Mouse (Mus musculus): ENCODE measurements at regions not wholly inside any gene's neighbourhood (a gene's known extent, or its start where the extent isn't known, plus 50 kb on each side); places are given as distances from the start of the nearest gene placed in this dataset.

GRCm38 (mm10) chr17:83915034-83915433, 67.3 kb upstream of the Haao start:
- TF ChIP-seq CTCF (IDR thresholded peaks at IDR 0.05; ENCODE audit: extremely low read depth, insufficient read depth, low read length) (no peak), POLR2A (IDR thresholded peaks at IDR 0.05; ENCODE audit: extremely low read depth, insufficient read depth, low read length) (no peak)

Measured in cortical plate, adult 2 months (tissue).